Mouse (Mus musculus): ENCODE data around the gene Carmil3. TPM values are rescaled to one million over a fixed set of nuclear protein-coding genes. Genes with fewer than 3 reads are reported as not detected.

Gene Carmil3
- polyA plus RNA-seq, 1 experiment from 2014 or later = 0.96 TPM

- Histone ChIP-seq H3K27ac (no peak overlapping the region), H3K4me2 (ENCODE audit: low read length) (no peak overlapping the region), H3K9me3 (replicated peaks; ENCODE audit: low read length) (no peaks in the 10 kb centered on the region), H3K4me1 (replicated peaks; ENCODE audit: insufficient read depth, low read length) (0 out of 2 replicates have a peak, but pooled peaks cover 6% of the 10 kb centered on the region), H3K9ac (ENCODE audit: low read depth, low read length) (no peak overlapping the region), H3K36me3 (ENCODE audit: insufficient read depth, low read length) (no peaks in the 10 kb centered on the region), H3K4me3 (replicated peaks; ENCODE audit: low read depth, low read length) (no peak overlapping the region), H3K27me3 (ENCODE audit: insufficient read depth, low read length) (no peaks in the 10 kb centered on the region)
- DNase-seq (ENCODE audit: low spot score) (no peak), ATAC-seq (replicated peaks; ENCODE audit: low FRiP score, low read depth) (no peak)
- no peak for TF ChIP-seq CTCF (IDR thresholded peaks at IDR 0.05; ENCODE audit: low read depth)
- WGBS = 55% methylated on average over 2 of the region's 2 CpGs
These were observed 14.8 kb upstream of the Carmil3 start for GRCm38 (mm10) chr14:55475654-55476053.

GRCm38 (mm10) chr14:55477421-55477820 is 13.0 kb upstream of the Carmil3 start:
- ATAC-seq (replicated peaks; ENCODE audit: low FRiP score, low read depth) (no peak), DNase-seq (ENCODE audit: low spot score) (no peak)
- Histone ChIP-seq H3K27me3 (ENCODE audit: insufficient read depth, low read length) (no peaks in the 10 kb centered on the region), H3K36me3 (ENCODE audit: insufficient read depth, low read length) (no peaks in the 10 kb centered on the region), H3K9ac (ENCODE audit: low read depth, low read length) (no peak overlapping the region), H3K27ac (no peak overlapping the region), H3K9me3 (replicated peaks; ENCODE audit: low read length) (no peaks in the 10 kb centered on the region), H3K4me3 (replicated peaks; ENCODE audit: low read depth, low read length) (no peak overlapping the region), H3K4me2 (ENCODE audit: low read length) (no peak overlapping the region), H3K4me1 (replicated peaks; ENCODE audit: insufficient read depth, low read length) (0 out of 2 replicates have a peak, but pooled peaks cover 6% of the 10 kb centered on the region)
- 86% methylated on average over 1 of the region's 1 CpGs for WGBS
- TF ChIP-seq CTCF (IDR thresholded peaks at IDR 0.05; ENCODE audit: low read depth) = no peak

- H3K4me1 ChIP-seq (replicated peaks; ENCODE audit: insufficient read depth, low read length) = 0 out of 2 replicates have a peak, but pooled peaks cover 6% of the 10 kb centered on the region
- ATAC-seq (replicated peaks; ENCODE audit: low FRiP score, low read depth) = no peak
These were observed 12.6 kb upstream of the Carmil3 start for GRCm38 (mm10) chr14:55477829-55478228.

GRCm38 (mm10) chr14:55478651-55479599 is 11.5 kb upstream of the Carmil3 start, which contains the start of gene Dhrs4:
TSS of gene Dhrs4 (plus strand) at chr14:55478758.
- TF ChIP-seq CTCF (IDR thresholded peaks at IDR 0.05; ENCODE audit: low read depth) = peak; percentile 77
- H3K27ac ChIP-seq = peak within 1 kb of the TSS; percentile 92
- 0 out of 2 replicates have a peak, but pooled peaks cover 6% of the 10 kb centered on the region for H3K4me1 ChIP-seq (replicated peaks; ENCODE audit: insufficient read depth, low read length)
- H3K4me3 ChIP-seq (replicated peaks; ENCODE audit: low read depth, low read length) = peak within 1 kb of the TSS; percentile 67
- peak within 1 kb of the TSS; percentile 70 for H3K9ac ChIP-seq (ENCODE audit: low read depth, low read length)
- DNase-seq (ENCODE audit: low spot score) (peak; percentile 96), ATAC-seq (replicated peaks; ENCODE audit: low FRiP score, low read depth) (peak; percentile 95)
- H3K9me3 ChIP-seq (replicated peaks; ENCODE audit: low read length) = no peaks in the 10 kb centered on the region
- H3K36me3 ChIP-seq (ENCODE audit: insufficient read depth, low read length) = no peaks in the 10 kb centered on the region
- peak within 1 kb of the TSS; percentile 70 for H3K4me2 ChIP-seq (ENCODE audit: low read length)
- under 1% methylated on average over 38 of the region's 38 CpGs for WGBS
- no peaks in the 10 kb centered on the region for H3K27me3 ChIP-seq (ENCODE audit: insufficient read depth, low read length)

More at GRCm38 (mm10) chr14:55477829-55478228, 12.6 kb upstream of the Carmil3 start:
- Histone ChIP-seq H3K27me3 (ENCODE audit: insufficient read depth, low read length) (no peaks in the 10 kb centered on the region), H3K36me3 (ENCODE audit: insufficient read depth, low read length) (no peaks in the 10 kb centered on the region), H3K4me3 (replicated peaks; ENCODE audit: low read depth, low read length) (no peak overlapping the region), H3K9me3 (replicated peaks; ENCODE audit: low read length) (no peaks in the 10 kb centered on the region), H3K27ac (no peak overlapping the region), H3K9ac (ENCODE audit: low read depth, low read length) (no peak overlapping the region), H3K4me2 (ENCODE audit: low read length) (peak overlapping the region; percentile 70; the same call in 1 of the 2 replicates)
- no peak for DNase-seq (ENCODE audit: low spot score)
- WGBS = 86% methylated on average over 5 of the region's 5 CpGs
- no peak for TF ChIP-seq CTCF (IDR thresholded peaks at IDR 0.05; ENCODE audit: low read depth)

- no peaks in the 10 kb centered on the region for H3K9me3 ChIP-seq (replicated peaks; ENCODE audit: low read length)
- 0 out of 2 replicates have a peak, but pooled peaks cover 6% of the 10 kb centered on the region for H3K4me1 ChIP-seq (replicated peaks; ENCODE audit: insufficient read depth, low read length)
- 91% methylated on average over 10 of the region's 10 CpGs for WGBS
- no peak for ATAC-seq (replicated peaks; ENCODE audit: low FRiP score, low read depth)
- H3K36me3 ChIP-seq (ENCODE audit: insufficient read depth, low read length) = no peaks in the 10 kb centered on the region
- H3K4me2 ChIP-seq (ENCODE audit: low read length) = peak overlapping the region; percentile 70
- no peak for DNase-seq (ENCODE audit: low spot score)
- TF ChIP-seq CTCF (IDR thresholded peaks at IDR 0.05; ENCODE audit: low read depth) = no peak
- H3K9ac ChIP-seq (ENCODE audit: low read depth, low read length) = 0 out of 2 replicates have a peak overlapping the region, but pooled peaks have one; percentile 70
- H3K27ac ChIP-seq = no peak overlapping the region
- H3K4me3 ChIP-seq (replicated peaks; ENCODE audit: low read depth, low read length) = no peak overlapping the region
- no peaks in the 10 kb centered on the region for H3K27me3 ChIP-seq (ENCODE audit: insufficient read depth, low read length)
These were observed 10.8 kb upstream of the Carmil3 start for GRCm38 (mm10) chr14:55479629-55480028.

- DNase-seq (ENCODE audit: low spot score) = no peak
- H3K9ac ChIP-seq (ENCODE audit: low read depth, low read length) = no peak overlapping the region
- no peaks in the 10 kb centered on the region for H3K27me3 ChIP-seq (ENCODE audit: insufficient read depth, low read length)
- H3K9me3 ChIP-seq (replicated peaks; ENCODE audit: low read length) = no peaks in the 10 kb centered on the region
- H3K4me1 ChIP-seq (replicated peaks; ENCODE audit: insufficient read depth, low read length) = no peaks in the 10 kb centered on the region
- 64% methylated on average over 5 of the region's 5 CpGs for WGBS
- H3K36me3 ChIP-seq (ENCODE audit: insufficient read depth, low read length) = peaks cover 10% of the 10 kb centered on the region; the same call in 1 of the 2 replicates
- no peak overlapping the region for H3K4me3 ChIP-seq (replicated peaks; ENCODE audit: low read depth, low read length)
- no peak for ATAC-seq (replicated peaks; ENCODE audit: low FRiP score, low read depth)
- H3K27ac ChIP-seq = no peak overlapping the region
- no peak overlapping the region for H3K4me2 ChIP-seq (ENCODE audit: low read length)
- no peak for TF ChIP-seq CTCF (IDR thresholded peaks at IDR 0.05; ENCODE audit: low read depth)
These were observed 5.9 kb upstream of the Carmil3 start for GRCm38 (mm10) chr14:55484430-55485085.
